Mouse (Mus musculus): ENCODE results near the gene Gm17387. TPM values are rescaled to one million over a fixed set of nuclear protein-coding genes. Genes with fewer than 3 reads are reported as not detected.
A peak's percentile ranks its signal among the peaks of the same experiment; 100 is the strongest.

The Gm17387 gene
- polyA plus RNA-seq, 1 experiment from 2014 or later = not detected

DNA sequence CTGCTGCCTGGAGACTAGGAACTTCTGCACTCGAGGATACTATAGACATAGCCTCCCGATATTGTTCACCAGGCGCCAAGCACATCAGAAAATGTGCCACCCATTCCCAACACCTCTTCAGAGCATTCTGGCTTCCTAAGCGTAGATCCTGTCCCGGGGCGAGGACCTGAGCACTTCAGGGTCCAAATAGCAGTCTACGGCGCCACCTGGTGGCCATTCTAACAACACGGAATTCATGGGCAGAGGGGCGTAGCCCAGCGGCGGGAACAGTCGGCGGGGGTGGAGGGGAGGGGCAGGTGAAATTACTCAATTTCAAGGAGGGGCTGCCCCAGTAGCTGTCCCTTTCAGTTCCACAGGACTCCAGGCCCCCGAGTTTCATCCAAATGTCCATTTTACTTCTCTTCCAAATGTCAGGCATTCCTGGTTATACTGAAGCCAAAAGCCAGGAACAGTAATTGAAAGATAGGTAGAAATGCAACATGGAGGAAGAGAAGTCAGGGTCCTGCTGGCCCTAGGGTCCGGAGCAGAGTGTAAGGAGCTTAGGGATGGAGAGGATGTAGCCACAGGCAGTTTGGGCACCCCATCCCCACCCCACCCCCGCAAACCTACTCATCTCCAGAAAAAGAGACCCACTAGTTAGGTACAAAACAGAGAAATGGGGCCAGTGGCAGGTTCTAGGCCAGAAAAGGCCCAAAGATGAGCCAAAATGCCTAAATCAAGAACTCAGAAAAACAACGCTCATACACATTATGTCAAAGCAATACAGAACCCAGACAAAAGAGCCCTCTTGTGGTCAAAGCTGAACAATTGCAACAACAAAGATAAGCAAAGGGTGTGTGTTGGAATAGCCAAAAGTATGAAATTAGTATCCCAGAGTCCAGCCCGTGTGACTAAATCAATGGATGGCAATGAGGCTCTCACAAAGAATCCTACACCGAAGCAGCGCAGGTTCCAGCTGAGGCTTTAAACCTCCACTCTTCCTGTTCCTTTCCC, 19.6 kb downstream of the Gm17387 start:
- no peak overlapping the region; the same call in 1 of the 2 replicates for H3K9ac ChIP-seq (replicated peaks; ENCODE audit: low read depth, low read length)
- H3K36me3 ChIP-seq (ENCODE audit: control insufficient read depth, insufficient read depth, low read length) = no peaks in the 10 kb centered on the region
- ATAC-seq (ENCODE audit: insufficient number of reproducible peaks, insufficient read depth, low FRiP score, low read depth) = peak; percentile 83
- H3K4me1 ChIP-seq (ENCODE audit: control insufficient read depth, insufficient read depth, low read length) = peaks cover 18% of the 10 kb centered on the region
- H3K4me2 ChIP-seq (replicated peaks; ENCODE audit: low read depth, low read length) = peak overlapping the region; percentile 82
- H3K27ac ChIP-seq (ENCODE audit: low read length) = peak overlapping the region; percentile 92
- no peaks in the 10 kb centered on the region for H3K9me3 ChIP-seq (ENCODE audit: control insufficient read depth, low read depth, low read length)
- H3K27me3 ChIP-seq (ENCODE audit: control insufficient read depth, insufficient read depth, low read length) = no peaks in the 10 kb centered on the region
- 8% methylated on average over 21 of the region's 21 CpGs for WGBS
- H3K4me3 ChIP-seq (ENCODE audit: low read depth, low read length) = peak overlapping the region; percentile 26

GRCm38 (mm10) chr7:141049326-141049725, 20.4 kb downstream of the Gm17387 start:
- H3K4me2 ChIP-seq (replicated peaks; ENCODE audit: low read depth, low read length) = no peak overlapping the region
- WGBS = 71% methylated on average over 2 of the region's 2 CpGs
- no peak for ATAC-seq (ENCODE audit: insufficient number of reproducible peaks, insufficient read depth, low FRiP score, low read depth)
- no peak overlapping the region for H3K4me3 ChIP-seq (ENCODE audit: low read depth, low read length)
- no peaks in the 10 kb centered on the region for H3K27me3 ChIP-seq (ENCODE audit: control insufficient read depth, insufficient read depth, low read length)
- no peak overlapping the region for H3K9ac ChIP-seq (replicated peaks; ENCODE audit: low read depth, low read length)
- peaks cover 16% of the 10 kb centered on the region for H3K4me1 ChIP-seq (ENCODE audit: control insufficient read depth, insufficient read depth, low read length)
- H3K9me3 ChIP-seq (ENCODE audit: control insufficient read depth, low read depth, low read length) = no peaks in the 10 kb centered on the region
- no peak overlapping the region for H3K27ac ChIP-seq (ENCODE audit: low read length)
- H3K36me3 ChIP-seq (ENCODE audit: control insufficient read depth, insufficient read depth, low read length) = no peaks in the 10 kb centered on the region

DNA sequence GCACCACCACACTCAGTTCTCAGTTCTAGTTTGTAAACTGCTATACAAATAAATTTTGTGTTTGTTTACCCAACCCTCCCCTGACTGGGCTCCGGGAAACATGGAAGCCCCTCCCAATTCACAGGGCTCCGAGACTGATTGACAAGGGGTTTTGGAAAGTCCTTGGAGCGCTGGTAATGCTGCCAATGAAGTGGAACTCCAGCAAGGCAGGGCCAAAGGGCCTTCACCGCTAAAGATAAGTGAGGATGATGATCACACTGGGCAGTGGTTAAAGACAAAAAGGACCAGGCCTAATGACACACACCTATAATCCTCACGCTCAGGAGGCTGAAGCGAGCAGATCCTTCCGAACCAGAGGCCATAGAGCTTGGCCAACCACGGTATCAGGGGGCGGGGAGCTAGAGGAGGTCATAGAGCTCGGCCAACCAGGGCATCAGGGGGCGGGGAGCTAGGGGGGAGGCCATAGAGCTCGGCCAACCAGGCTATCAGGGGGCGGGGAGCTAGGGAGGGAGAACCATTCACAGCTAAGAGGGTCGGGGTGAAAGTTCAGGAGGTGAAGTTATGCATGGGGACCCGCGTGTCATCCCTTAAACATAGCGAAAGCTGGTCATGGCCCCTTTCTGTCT, 22.2 kb downstream of the Gm17387 start:
- Histone ChIP-seq H3K9me3 (ENCODE audit: control insufficient read depth, low read depth, low read length) (no peaks in the 10 kb centered on the region), H3K36me3 (ENCODE audit: control insufficient read depth, insufficient read depth, low read length) (no peaks in the 10 kb centered on the region), H3K4me1 (ENCODE audit: control insufficient read depth, insufficient read depth, low read length) (peaks cover 16% of the 10 kb centered on the region), H3K27me3 (ENCODE audit: control insufficient read depth, insufficient read depth, low read length) (no peaks in the 10 kb centered on the region), H3K27ac (ENCODE audit: low read length) (no peak overlapping the region), H3K4me2 (replicated peaks; ENCODE audit: low read depth, low read length) (no peak overlapping the region), H3K9ac (replicated peaks; ENCODE audit: low read depth, low read length) (no peak overlapping the region), H3K4me3 (ENCODE audit: low read depth, low read length) (no peak overlapping the region)
- ATAC-seq (ENCODE audit: insufficient number of reproducible peaks, insufficient read depth, low FRiP score, low read depth) = no peak
- WGBS = 60% methylated on average over 17 of the region's 17 CpGs

- H3K36me3 ChIP-seq (ENCODE audit: control insufficient read depth, insufficient read depth, low read length) = no peaks in the 10 kb centered on the region
- 86% methylated on average over 4 of the region's 4 CpGs for WGBS
- H3K9ac ChIP-seq (replicated peaks; ENCODE audit: low read depth, low read length) = no peak overlapping the region
- H3K27ac ChIP-seq (ENCODE audit: low read length) = no peak overlapping the region
- peaks cover 12% of the 10 kb centered on the region for H3K4me1 ChIP-seq (ENCODE audit: control insufficient read depth, insufficient read depth, low read length)
- no peak overlapping the region for H3K4me2 ChIP-seq (replicated peaks; ENCODE audit: low read depth, low read length)
- H3K4me3 ChIP-seq (ENCODE audit: low read depth, low read length) = no peak overlapping the region
- H3K9me3 ChIP-seq (ENCODE audit: control insufficient read depth, low read depth, low read length) = no peaks in the 10 kb centered on the region
- H3K27me3 ChIP-seq (ENCODE audit: control insufficient read depth, insufficient read depth, low read length) = no peaks in the 10 kb centered on the region
- ATAC-seq (ENCODE audit: insufficient number of reproducible peaks, insufficient read depth, low FRiP score, low read depth) = no peak
Measured at GRCm38 (mm10) chr7:141052016-141052415, 23.1 kb downstream of the Gm17387 start.

DNA sequence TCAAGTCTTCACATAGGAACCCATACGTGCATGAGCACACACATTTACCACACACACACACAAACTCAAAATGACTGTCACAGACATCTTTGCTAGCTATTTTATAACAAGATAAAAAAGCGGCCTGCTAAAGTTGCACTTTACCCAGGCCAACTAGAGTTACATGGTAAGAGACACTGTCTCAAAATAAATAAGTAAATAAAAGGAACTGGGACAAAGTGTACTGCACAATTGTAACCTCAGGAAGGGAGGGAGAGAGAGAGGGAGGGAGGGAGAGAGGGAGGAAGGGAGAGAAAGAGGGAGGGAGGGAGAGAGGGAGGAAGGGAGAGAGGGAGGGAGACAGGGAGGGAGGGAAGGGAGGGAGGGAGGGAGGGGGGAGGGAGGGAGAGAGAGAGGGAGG, 23.5 kb downstream of the Gm17387 start:
- no peaks in the 10 kb centered on the region for H3K36me3 ChIP-seq (ENCODE audit: control insufficient read depth, insufficient read depth, low read length)
- no peaks in the 10 kb centered on the region for H3K9me3 ChIP-seq (ENCODE audit: control insufficient read depth, low read depth, low read length)
- no peak overlapping the region for H3K9ac ChIP-seq (replicated peaks; ENCODE audit: low read depth, low read length)
- H3K4me1 ChIP-seq (ENCODE audit: control insufficient read depth, insufficient read depth, low read length) = peaks cover 8% of the 10 kb centered on the region
- 65% methylated on average over 2 of the region's 2 CpGs for WGBS
- no peak overlapping the region for H3K27ac ChIP-seq (ENCODE audit: low read length)
- no peak for ATAC-seq (ENCODE audit: insufficient number of reproducible peaks, insufficient read depth, low FRiP score, low read depth)
- H3K4me3 ChIP-seq (ENCODE audit: low read depth, low read length) = no peak overlapping the region
- no peak overlapping the region for H3K4me2 ChIP-seq (replicated peaks; ENCODE audit: low read depth, low read length)
- H3K27me3 ChIP-seq (ENCODE audit: control insufficient read depth, insufficient read depth, low read length) = no peaks in the 10 kb centered on the region

DNA sequence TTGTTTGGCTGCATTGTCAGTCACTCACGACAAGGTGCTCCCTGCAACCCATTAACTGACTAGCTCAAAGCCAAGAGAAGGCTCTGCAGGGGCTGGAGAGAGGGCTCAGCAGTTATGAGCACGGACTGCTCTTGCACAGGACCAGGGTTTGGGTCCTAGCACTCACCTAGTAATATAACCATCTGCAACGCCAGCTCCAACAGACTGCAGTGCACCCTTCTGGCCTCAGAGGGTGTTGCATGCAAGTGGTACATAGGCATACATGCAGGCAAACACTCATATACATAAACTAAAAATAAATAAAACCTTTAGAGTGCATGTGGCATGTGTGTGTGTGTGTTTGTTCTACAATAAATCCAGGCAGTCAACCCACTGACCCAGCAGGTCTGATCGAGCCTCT, 26.9 kb downstream of the Gm17387 start:
- no peak overlapping the region for H3K9ac ChIP-seq (replicated peaks; ENCODE audit: low read depth, low read length)
- H3K4me2 ChIP-seq (replicated peaks; ENCODE audit: low read depth, low read length) = no peak overlapping the region
- ATAC-seq (ENCODE audit: insufficient number of reproducible peaks, insufficient read depth, low FRiP score, low read depth) = no peak
- WGBS = 77% methylated on average over 4 of the region's 4 CpGs
- H3K36me3 ChIP-seq (ENCODE audit: control insufficient read depth, insufficient read depth, low read length) = no peaks in the 10 kb centered on the region
- no peak overlapping the region for H3K27ac ChIP-seq (ENCODE audit: low read length)
- 0 out of 2 replicates have a peak, but pooled peaks cover 4% of the 10 kb centered on the region for H3K4me1 ChIP-seq (ENCODE audit: control insufficient read depth, insufficient read depth, low read length)
- H3K27me3 ChIP-seq (ENCODE audit: control insufficient read depth, insufficient read depth, low read length) = no peaks in the 10 kb centered on the region
- H3K9me3 ChIP-seq (ENCODE audit: control insufficient read depth, low read depth, low read length) = no peaks in the 10 kb centered on the region
- no peak overlapping the region for H3K4me3 ChIP-seq (ENCODE audit: low read depth, low read length)

DNA sequence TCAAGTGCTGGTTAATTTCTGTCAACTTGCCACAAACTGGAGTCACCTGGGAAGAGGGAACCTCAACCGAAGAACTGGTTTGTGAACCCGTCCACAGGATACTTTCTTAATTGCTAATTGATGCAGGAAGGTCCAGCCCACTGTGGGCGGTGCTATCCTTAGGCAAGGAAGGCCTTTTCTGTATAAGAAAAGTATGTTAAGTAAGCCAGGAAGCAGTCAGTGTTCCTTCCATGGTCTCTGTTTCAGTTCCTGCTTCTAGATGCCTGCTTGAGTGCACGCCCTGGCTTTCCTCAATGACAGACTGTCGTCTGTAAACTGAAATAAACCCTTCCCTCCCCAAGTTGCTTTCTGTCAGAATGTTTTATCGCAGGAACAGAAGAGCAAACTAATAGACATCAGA, 28.0 kb downstream of the Gm17387 start:
- no peak for ATAC-seq (ENCODE audit: insufficient number of reproducible peaks, insufficient read depth, low FRiP score, low read depth)
- 86% methylated on average over 6 of the region's 6 CpGs for WGBS
- H3K27ac ChIP-seq (ENCODE audit: low read length) = no peak overlapping the region

DNA sequence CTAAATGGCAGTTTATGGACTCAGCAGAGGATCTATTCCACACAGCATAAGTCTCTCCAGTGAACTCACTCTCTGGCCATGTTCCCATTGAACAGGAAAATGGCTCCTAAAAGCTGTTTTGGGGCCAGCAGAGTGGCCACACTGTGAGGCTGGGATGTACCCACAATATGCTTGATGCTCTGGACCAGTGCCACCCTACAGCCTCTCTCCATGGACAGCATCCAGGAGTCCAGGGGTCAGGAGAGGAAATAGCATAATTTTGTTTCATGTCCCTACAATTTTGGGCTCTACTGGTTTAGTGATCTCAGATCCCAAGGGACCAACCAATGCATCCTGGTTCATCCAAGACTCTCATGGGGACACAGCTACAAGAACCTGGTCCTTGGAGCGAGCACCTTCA, 28.6 kb downstream of the Gm17387 start:
- Histone ChIP-seq H3K27ac (ENCODE audit: low read length) (no peak overlapping the region), H3K36me3 (ENCODE audit: control insufficient read depth, insufficient read depth, low read length) (no peaks in the 10 kb centered on the region), H3K4me1 (ENCODE audit: control insufficient read depth, insufficient read depth, low read length) (peaks cover 10% of the 10 kb centered on the region; the same call in 1 of the 2 replicates), H3K4me3 (ENCODE audit: low read depth, low read length) (no peak overlapping the region), H3K27me3 (ENCODE audit: control insufficient read depth, insufficient read depth, low read length) (no peaks in the 10 kb centered on the region), H3K9me3 (ENCODE audit: control insufficient read depth, low read depth, low read length) (no peaks in the 10 kb centered on the region), H3K4me2 (replicated peaks; ENCODE audit: low read depth, low read length) (no peak overlapping the region), H3K9ac (replicated peaks; ENCODE audit: low read depth, low read length) (no peak overlapping the region)
- WGBS = 94% methylated on average over 1 of the region's 1 CpGs
- ATAC-seq (ENCODE audit: insufficient number of reproducible peaks, insufficient read depth, low FRiP score, low read depth) = no peak

More for the DNA sequence above, 28.0 kb downstream of the Gm17387 start:
- no peak overlapping the region for H3K9ac ChIP-seq (replicated peaks; ENCODE audit: low read depth, low read length)
- H3K4me2 ChIP-seq (replicated peaks; ENCODE audit: low read depth, low read length) = no peak overlapping the region
- H3K4me1 ChIP-seq (ENCODE audit: control insufficient read depth, insufficient read depth, low read length) = peaks cover 10% of the 10 kb centered on the region; the same call in 1 of the 2 replicates
- H3K4me3 ChIP-seq (ENCODE audit: low read depth, low read length) = no peak overlapping the region
- H3K27me3 ChIP-seq (ENCODE audit: control insufficient read depth, insufficient read depth, low read length) = no peaks in the 10 kb centered on the region
- H3K36me3 ChIP-seq (ENCODE audit: control insufficient read depth, insufficient read depth, low read length) = no peaks in the 10 kb centered on the region
- H3K9me3 ChIP-seq (ENCODE audit: control insufficient read depth, low read depth, low read length) = no peaks in the 10 kb centered on the region

Measured in stomach, embryonic 14.5 days (tissue).